Mouse (Mus musculus) embryonic fibroblast, embryonic 13.5 days (primary cell): Measurements from ENCODE around the gene Flna.
A peak's percentile ranks its signal among the peaks of the same experiment; 100 is the strongest.

Source experiments
- CTCF ChIP-seq: IDR thresholded peaks from 2 replicates; pipeline ENCODE4 v1.5.1; 2011; ENCODE audit warnings: mild to moderate bottlenecking, control low read depth, low read length, moderate library complexity, borderline replicate concordance; ENCODE audit not compliant: insufficient read depth
- POLR2A ChIP-seq: IDR thresholded peaks from 2 replicates; pipeline ENCODE4 v1.6.1; 2011; ENCODE audit warnings: low read depth, mild to moderate bottlenecking, control low read depth, low read length, moderate library complexity

DNA sequence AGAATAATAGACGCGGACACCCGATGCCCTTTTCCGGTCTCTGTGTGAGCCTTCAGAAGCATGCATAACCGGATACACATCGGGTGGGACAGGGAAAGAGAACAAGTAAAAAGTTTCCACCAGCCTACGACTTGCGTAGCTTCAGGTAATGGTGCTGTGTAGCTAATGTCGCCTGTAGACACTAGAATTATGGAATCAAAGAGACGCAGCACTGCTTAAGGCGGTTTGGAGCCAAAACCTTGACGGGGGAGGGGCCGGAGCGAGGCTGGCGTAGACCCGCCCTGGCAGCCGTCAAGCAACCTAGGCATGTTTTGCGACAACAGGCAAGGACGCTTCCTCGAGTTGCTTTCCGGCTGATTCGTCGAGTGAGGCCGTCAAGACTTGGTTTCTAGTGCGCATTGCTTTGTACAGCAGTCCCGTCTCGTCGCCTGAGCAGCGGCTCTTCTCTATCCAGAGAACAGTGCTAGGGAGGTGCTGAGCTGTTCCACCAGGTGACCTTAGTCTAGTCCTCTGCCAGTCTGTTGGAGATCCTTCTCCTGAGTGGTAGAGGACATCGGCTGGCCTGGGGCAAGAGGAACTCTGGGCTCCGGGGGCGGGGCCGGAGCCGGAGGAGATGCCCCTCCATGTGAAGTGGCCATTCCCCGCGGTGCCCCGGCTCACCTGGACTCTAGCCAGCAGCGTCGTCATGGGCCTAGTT, 32.9 kb upstream of the Flna start:
- TF ChIP-seq POLR2A, result peak; percentile 83
- TF ChIP-seq CTCF, result no peak
